Mouse (Mus musculus) liver, embryonic 16.5 days (tissue): ENCODE measurements around the gene Lamc1. TPM values are rescaled to one million over a fixed set of nuclear protein-coding genes. Genes with fewer than 3 reads are reported as not detected.
"Not testable (repeated sequence)": the region's sequence is repeated elsewhere in the genome, so short reads cannot be mapped to it uniquely, and the experiment has no call there.

ENCODE experiments used
- ATAC-seq: fragments of 200-750 bp; cut with Nextera tagmentation; 2 replicates; pipeline ENCODE4 v1.8.0; 2017; ENCODE audit warnings: low read depth, mild to moderate bottlenecking, moderate number of reproducible peaks, moderate library complexity
- H3K27ac ChIP-seq: fragments of 300-500 bp; sonication (generic); 2 replicates; pipeline ENCODE4 v1.5.1; 2014; ENCODE audit warnings: mild to moderate bottlenecking, low read length
- H3K27me3 ChIP-seq: fragments of 300-500 bp; sonication (generic); 2 replicates; pipeline ENCODE4 v1.6.1; 2014; ENCODE audit warnings: low read depth, low read length, mixed read lengths; ENCODE audit not compliant: control insufficient read depth, insufficient read depth
- H3K36me3 ChIP-seq: fragments of 300-500 bp; sonication (generic); 2 replicates; pipeline ENCODE4 v1.6.1; 2014; ENCODE audit warnings: mild to moderate bottlenecking; ENCODE audit not compliant: control insufficient read depth, insufficient read depth
- H3K4me1 ChIP-seq: fragments of 300-500 bp; sonication (generic); 2 replicates; pipeline ENCODE4 v1.6.1; 2014; ENCODE audit warnings: low read depth, low read length, mixed read lengths; ENCODE audit not compliant: control insufficient read depth
- H3K4me2 ChIP-seq: fragments of 300-500 bp; sonication (generic); 2 replicates; pipeline ENCODE4 v1.6.1; 2014; ENCODE audit warnings: low read depth, low read length, mixed read lengths
- H3K4me3 ChIP-seq: fragments of 300-500 bp; sonication (generic); 2 replicates; pipeline ENCODE4 v1.5.1; 2014; ENCODE audit warnings: low read depth, mild to moderate bottlenecking, low read length
- H3K9ac ChIP-seq: fragments of 300-500 bp; sonication (generic); 2 replicates; pipeline ENCODE4 v1.6.1; 2014; ENCODE audit warnings: low read depth, low read length
- H3K9me3 ChIP-seq: fragments of 300-500 bp; sonication (generic); replicated peaks from 2 replicates; pipeline ENCODE4 v1.6.1; 2016; ENCODE audit warnings: low read length; ENCODE audit not compliant: control insufficient read depth
- WGBS: fragments of 180-500 bp; shearing (Covaris S2); extraction: QIAGEN DNeasy Blood & Tissue Kit; methylation state at CpG from one replicate; pipeline ENCODE4 v1.1.7; 2014; ENCODE audit not compliant: insufficient replicate concordance; 5-methylcytosine and 5-hydroxymethylcytosine counted together
- polyA plus RNA-seq: library from polyadenylated mRNA; unstranded; fragments of >200 nt; fragmentation: Nextera tagmentation; extraction: Ambion mirVana; gene quantifications from 2 replicates; pipeline ENCODE4 v1.2.1, GENCODE M21; 2015

The Lamc1 gene
- polyA plus RNA-seq, 1 experiment from 2014 or later = 8.9 TPM

- no peak overlapping the region for H3K27ac ChIP-seq
- H3K4me3 ChIP-seq = no peak overlapping the region
- no peaks in the 10 kb centered on the region for H3K9me3 ChIP-seq
- ATAC-seq = no peak
- WGBS = 51% methylated on average over 2 of the region's 2 CpGs
- no peaks in the 10 kb centered on the region for H3K4me1 ChIP-seq
- no peak overlapping the region for H3K4me2 ChIP-seq
- no peak overlapping the region for H3K9ac ChIP-seq
- no peaks in the 10 kb centered on the region for H3K27me3 ChIP-seq
- H3K36me3 ChIP-seq = no peaks in the 10 kb centered on the region
These were observed 12.4 kb upstream of the Lamc1 start for GRCm38 (mm10) chr1:153345002-153345401.

- H3K27me3 ChIP-seq = peaks cover 13% of the 10 kb centered on the region
- 67% methylated on average over 10 of the region's 10 CpGs for WGBS
- not testable (repeated sequence) for H3K4me3 ChIP-seq, H3K4me1 ChIP-seq, H3K9me3 ChIP-seq, H3K27ac ChIP-seq, ATAC-seq, H3K9ac ChIP-seq, H3K4me2 ChIP-seq, H3K36me3 ChIP-seq
These were observed 2.9 kb upstream of the Lamc1 start for GRCm38 (mm10) chr1:153335451-153335850.

GRCm38 (mm10) chr1:153333296-153334121 lies 923 bp upstream of the Lamc1 start:
- peak overlapping the region; percentile 88 for H3K4me2 ChIP-seq
- peak overlapping the region; percentile 73 for H3K4me3 ChIP-seq
- peak overlapping the region; percentile 37 for H3K9ac ChIP-seq
- WGBS = 4% methylated on average over 22 of the region's 22 CpGs
- no peaks in the 10 kb centered on the region for H3K36me3 ChIP-seq
- H3K27ac ChIP-seq = peak overlapping the region; percentile 79
- peaks cover 13% of the 10 kb centered on the region for H3K27me3 ChIP-seq
- peaks cover 3% of the 10 kb centered on the region for H3K4me1 ChIP-seq
- ATAC-seq = peak; percentile 57
- H3K9me3 ChIP-seq = no peaks in the 10 kb centered on the region

GRCm38 (mm10) chr1:153331796-153332443 lies 666 bp downstream of the Lamc1 start:
- H3K4me3 ChIP-seq = peak overlapping the region; percentile 73
- H3K36me3 ChIP-seq = no peaks in the 10 kb centered on the region
- WGBS = under 1% methylated on average over 42 of the region's 42 CpGs
- H3K9me3 ChIP-seq = no peaks in the 10 kb centered on the region
- peak overlapping the region; percentile 88 for H3K4me2 ChIP-seq
- ATAC-seq = peak; percentile 22
- peaks cover 3% of the 10 kb centered on the region for H3K4me1 ChIP-seq
- H3K27ac ChIP-seq = peak overlapping the region; percentile 75
- H3K9ac ChIP-seq = peak overlapping the region; percentile 71
- peaks cover 13% of the 10 kb centered on the region for H3K27me3 ChIP-seq

- peak overlapping the region; percentile 88 for H3K4me2 ChIP-seq
- H3K4me1 ChIP-seq = peaks cover 3% of the 10 kb centered on the region
- WGBS = 10% methylated on average over 4 of the region's 4 CpGs
- no peak overlapping the region; the same call in 1 of the 2 replicates for H3K9ac ChIP-seq
- no peaks in the 10 kb centered on the region for H3K9me3 ChIP-seq
- H3K36me3 ChIP-seq = no peaks in the 10 kb centered on the region
- no peak for ATAC-seq
- peak overlapping the region; percentile 73 for H3K4me3 ChIP-seq
- H3K27me3 ChIP-seq = peaks cover 13% of the 10 kb centered on the region
- H3K27ac ChIP-seq = no peak overlapping the region
These were observed 1.4 kb downstream of the Lamc1 start for GRCm38 (mm10) chr1:153331206-153331605.

GRCm38 (mm10) chr1:153329306-153329705 lies 3.3 kb downstream of the Lamc1 start:
- no peak overlapping the region for H3K4me3 ChIP-seq
- no peaks in the 10 kb centered on the region for H3K36me3 ChIP-seq
- no peak for ATAC-seq
- H3K9ac ChIP-seq = no peak overlapping the region
- no peak overlapping the region for H3K4me2 ChIP-seq
- H3K27ac ChIP-seq = no peak overlapping the region
- peaks cover 13% of the 10 kb centered on the region for H3K27me3 ChIP-seq
- H3K4me1 ChIP-seq = peaks cover 3% of the 10 kb centered on the region
- H3K9me3 ChIP-seq = no peaks in the 10 kb centered on the region
- WGBS = 68% methylated on average over 6 of the region's 6 CpGs

- Histone ChIP-seq H3K36me3 (no peaks in the 10 kb centered on the region), H3K27ac (no peak overlapping the region), H3K9ac (no peak overlapping the region), H3K27me3 (peaks cover 6% of the 10 kb centered on the region), H3K4me3 (no peak overlapping the region), H3K4me1 (no peaks in the 10 kb centered on the region), H3K4me2 (no peak overlapping the region), H3K9me3 (no peaks in the 10 kb centered on the region)
- WGBS = 81% methylated on average over 4 of the region's 4 CpGs
- no peak for ATAC-seq
These were observed 5.5 kb downstream of the Lamc1 start for GRCm38 (mm10) chr1:153327063-153327462.

- Histone ChIP-seq H3K36me3 (no peaks in the 10 kb centered on the region), H3K27ac (no peak overlapping the region), H3K4me1 (no peaks in the 10 kb centered on the region; the same call in 1 of the 2 replicates), H3K27me3 (no peaks in the 10 kb centered on the region), H3K9me3 (no peaks in the 10 kb centered on the region), H3K4me2 (no peak overlapping the region), H3K9ac (no peak overlapping the region), H3K4me3 (no peak overlapping the region)
- no peak for ATAC-seq
- 71% methylated on average over 7 of the region's 7 CpGs for WGBS
These were observed 6.4 kb downstream of the Lamc1 start for GRCm38 (mm10) chr1:153326226-153326625.

- H3K9ac ChIP-seq = no peak overlapping the region
- ATAC-seq = no peak
- 65% methylated on average over 12 of the region's 12 CpGs for WGBS
- no peaks in the 10 kb centered on the region for H3K27me3 ChIP-seq
- H3K4me1 ChIP-seq = peaks cover 2% of the 10 kb centered on the region
- no peak overlapping the region for H3K4me3 ChIP-seq
- H3K36me3 ChIP-seq = no peaks in the 10 kb centered on the region
- H3K27ac ChIP-seq = no peak overlapping the region
- H3K4me2 ChIP-seq = no peak overlapping the region
- H3K9me3 ChIP-seq = no peaks in the 10 kb centered on the region
These were observed 11.2 kb downstream of the Lamc1 start for GRCm38 (mm10) chr1:153321404-153321803.
